Mouse (Mus musculus): ENCODE results near the gene Shcbp1l.
"Not testable (repeated sequence)": the region's sequence is repeated elsewhere in the genome, so short reads cannot be mapped to it uniquely, and the experiment has no call there.

DNA sequence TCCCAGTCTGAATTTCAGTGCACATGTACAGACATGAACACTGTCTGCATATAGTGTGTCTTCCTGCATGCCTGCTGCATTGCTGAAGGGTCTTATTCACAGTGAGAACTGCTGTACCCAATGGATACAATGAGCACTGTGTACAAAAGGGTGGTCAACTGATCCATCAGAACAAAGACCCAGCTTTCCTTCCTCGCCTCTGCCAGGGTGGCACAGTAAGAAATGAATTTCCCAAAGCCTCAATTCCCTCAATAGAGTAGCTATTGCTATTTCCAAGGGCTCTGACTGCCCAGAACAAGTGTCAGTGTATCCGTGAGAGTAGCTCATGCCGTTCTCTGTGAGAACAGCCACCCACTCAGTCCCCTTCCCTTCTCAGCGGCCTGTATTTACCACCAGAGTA lies 7.2 kb upstream of the Shcbp1l start:
- TF ChIP-seq POLR2A (IDR thresholded peaks at IDR 0.05; ENCODE audit: extremely low read depth, insufficient read depth, low read length); CTCF (IDR thresholded peaks at IDR 0.05; ENCODE audit: low read depth, low read length): not testable (repeated sequence)

All from liver, adult 2 months (tissue).